Mouse (Mus musculus) layer of hippocampus, postnatal 10 days (tissue): ENCODE data around the gene 1700028J19Rik. TPM values are rescaled to one million over a fixed set of nuclear protein-coding genes. Genes with fewer than 3 reads are reported as not detected.
A peak's percentile ranks its signal among the peaks of the same experiment; 100 is the strongest.

Experiments used
- DNase-seq, 2 experiments: peaks; one replicate each; pipeline ENCODE4 v3.0.0; 2021; ENCODE audit warnings: low spot score in 2 of 2
- long read RNA-seq: library from polyadenylated mRNA; stranded (forward); transcript quantifications from one replicate; pipeline ENCODE4 v2.0.0, GENCODE M21; 2023
- total RNA-seq, 2 experiments: library from RNA; stranded (reverse); gene quantifications; 2 replicates each; pipeline ENCODE4 v1.2.3; 2021

Gene 1700028J19Rik
- 1 to 10 TPM; 1.3 to 2.1 TPM for total RNA-seq
- long read RNA-seq, partial matches to known transcripts: 0 of 4 reads
- long read RNA-seq, other reads (novel, unspliced or antisense): 4 of 4 reads

DNA sequence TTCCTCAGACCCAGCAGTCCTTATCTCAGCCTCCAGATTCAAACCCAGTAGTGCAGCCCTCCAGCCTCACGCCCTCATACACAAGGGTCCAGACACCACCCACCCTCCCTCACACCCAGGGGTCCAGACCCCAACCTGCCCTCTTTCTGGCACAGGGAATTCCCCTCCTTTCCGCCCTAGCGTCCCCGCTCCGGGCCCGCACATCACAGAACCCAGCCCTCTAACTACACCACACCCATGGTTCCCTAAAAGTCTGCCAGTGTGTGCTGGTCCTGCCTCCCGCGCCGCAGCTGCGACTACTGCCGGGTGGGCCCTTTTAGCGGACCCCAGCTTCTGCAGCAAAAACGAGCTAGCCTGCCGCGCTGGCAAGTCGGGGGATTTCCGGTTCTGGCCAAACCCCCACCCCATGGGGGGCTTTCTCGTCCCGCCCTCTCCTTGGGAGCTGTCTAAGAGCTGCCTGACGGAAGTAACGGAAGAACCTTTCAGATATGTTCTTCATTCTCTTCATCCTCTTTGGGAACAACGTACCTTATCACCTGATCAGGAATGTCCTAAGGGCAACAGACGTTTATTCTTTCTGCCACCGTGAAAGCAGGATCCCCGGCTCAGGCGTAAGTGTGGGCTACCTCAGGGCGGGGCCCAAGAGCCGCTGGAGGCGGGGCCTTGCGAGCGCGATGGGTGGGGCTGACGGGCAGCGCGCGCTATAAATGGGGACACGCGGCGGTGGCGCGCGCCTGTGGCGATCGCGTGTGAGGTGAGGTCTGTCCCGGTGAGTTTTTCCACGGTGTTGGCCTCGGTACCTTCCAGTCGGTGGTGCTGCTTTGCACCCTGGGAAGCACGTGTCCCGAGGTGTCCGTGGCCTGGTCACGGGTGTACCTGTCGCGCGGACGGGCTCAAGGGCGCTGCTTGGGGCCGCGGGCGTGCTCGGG is at the start of gene 1700028J19Rik, which contains the start of gene 2410002F23Rik:
TSS of gene 1700028J19Rik (minus strand) at position 641 of the 929 bp plus-strand sequence.
TSS of gene 2410002F23Rik (plus strand) at position 668 of the 929 bp plus-strand sequence.
- peak; percentile 93 to 96 for DNase-seq

DNA sequence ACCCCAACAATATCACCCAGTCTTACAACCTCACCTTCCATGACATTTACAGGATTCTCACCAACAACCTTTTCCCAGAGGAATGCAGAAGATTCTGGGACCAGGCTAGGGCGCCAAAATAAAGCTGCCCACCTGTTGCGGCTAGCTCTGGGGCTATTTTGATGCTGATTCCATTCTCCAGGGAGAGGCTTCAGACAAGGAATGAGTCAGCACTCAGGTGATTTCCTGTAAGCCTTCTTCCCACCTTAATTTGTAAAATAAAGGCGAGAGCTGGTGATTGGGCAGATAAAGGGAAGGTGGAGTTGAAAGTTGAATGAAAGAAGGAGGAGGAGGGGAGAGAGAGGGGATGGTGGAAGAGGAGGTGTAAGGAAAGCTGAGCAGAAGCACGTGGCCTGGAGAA is 44.9 kb upstream of the 1700028J19Rik start:
- no peak for DNase-seq

DNA sequence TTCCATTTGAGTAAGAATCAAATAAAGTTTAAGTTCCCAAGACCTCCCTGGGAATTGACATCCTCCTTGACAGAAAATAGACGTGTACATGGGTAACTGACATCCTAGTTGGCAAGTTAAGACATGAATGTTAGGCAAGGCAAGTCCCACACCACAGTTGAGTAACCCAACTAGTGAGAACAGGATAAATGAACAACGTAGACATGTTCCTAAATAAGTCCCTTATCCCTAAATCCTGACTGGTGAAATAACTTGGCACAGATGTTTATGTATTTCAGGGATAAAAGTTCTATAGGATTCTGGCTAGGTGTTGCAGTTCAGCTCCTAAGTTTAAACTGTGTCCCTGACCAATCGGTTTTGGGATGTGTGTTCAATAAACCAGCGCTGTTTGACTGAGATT is 44.5 kb upstream of the 1700028J19Rik start:
- DNase-seq: no peak

DNA sequence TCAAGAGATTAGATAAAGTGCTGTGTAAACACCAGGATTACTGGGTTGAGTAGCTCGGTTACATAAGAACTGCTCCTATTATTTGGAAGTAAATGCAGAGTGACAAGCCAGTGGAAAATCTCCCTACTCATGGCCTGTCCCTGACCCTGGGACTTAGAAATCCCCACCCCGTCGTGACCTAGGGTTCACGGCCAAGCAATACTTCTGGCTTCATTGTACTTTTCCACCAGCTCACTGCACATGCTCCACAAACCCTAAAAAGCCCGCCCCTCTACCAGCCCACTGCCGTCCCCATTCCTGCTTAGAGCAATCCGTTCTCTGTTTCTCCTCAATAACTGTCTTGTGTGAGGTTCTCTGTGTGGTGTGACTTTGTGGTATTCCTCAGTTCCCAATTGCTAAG is 41.3 kb upstream of the 1700028J19Rik start:
- no peak for DNase-seq

DNA sequence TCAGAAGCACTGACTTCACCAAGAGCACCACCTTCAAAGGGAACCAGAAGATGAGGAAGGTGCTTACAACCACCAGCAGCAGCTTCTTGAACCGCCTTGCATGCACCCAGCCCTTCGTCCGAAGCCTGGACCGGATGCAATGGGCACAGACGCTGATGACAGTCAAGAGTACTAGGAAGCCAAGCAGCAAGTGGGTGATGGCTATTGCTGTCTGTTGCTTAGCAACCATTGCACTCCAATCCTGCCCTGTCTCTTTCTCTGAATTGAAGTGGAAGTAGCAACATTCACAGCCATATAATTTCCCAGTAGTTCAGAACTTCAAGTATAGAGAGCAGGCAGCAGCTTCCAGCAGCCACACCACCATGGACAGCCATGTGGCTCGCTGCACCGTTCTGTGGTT is 35.1 kb upstream of the 1700028J19Rik start:
- no peak for DNase-seq

DNA sequence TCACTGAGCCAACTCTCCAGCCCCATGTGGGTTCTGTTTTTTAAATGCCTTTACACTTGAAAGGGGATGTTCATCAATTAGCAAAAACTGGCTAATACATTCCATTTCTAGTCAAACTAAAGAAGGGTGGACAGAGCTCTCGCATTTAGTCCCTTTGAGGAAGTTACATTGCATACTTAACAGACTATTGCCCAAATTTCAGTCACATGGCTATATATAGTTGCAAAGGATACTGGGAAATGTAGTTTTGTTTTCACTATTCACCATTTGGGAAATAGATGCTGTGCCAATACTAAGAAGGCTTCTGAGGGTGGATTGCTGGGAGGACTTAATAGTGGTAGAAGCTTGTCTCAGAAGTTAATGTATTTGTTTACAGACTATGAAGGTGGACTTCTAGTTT is 34.5 kb upstream of the 1700028J19Rik start:
- no peak for DNase-seq

DNA sequence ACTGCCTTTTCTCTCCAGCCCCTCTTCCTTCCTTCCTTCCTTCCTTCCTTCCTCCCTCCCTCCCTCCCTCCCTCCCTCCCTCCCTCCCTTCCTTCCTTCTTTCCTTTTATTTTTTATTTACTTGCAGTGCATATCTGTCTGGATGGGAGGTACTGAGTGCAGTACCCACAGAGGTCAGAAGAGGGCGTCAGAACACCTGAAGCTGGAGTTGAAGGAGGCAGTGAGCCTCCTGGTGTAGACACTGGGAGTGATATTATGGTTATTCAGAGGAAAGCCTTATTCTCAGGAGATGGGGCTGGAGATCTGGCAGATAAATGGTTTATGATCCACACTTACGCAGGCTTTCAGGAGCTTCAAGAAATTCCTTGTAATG is 30.7 kb upstream of the 1700028J19Rik start:
- DNase-seq: peak; percentile 61 to 68

DNA sequence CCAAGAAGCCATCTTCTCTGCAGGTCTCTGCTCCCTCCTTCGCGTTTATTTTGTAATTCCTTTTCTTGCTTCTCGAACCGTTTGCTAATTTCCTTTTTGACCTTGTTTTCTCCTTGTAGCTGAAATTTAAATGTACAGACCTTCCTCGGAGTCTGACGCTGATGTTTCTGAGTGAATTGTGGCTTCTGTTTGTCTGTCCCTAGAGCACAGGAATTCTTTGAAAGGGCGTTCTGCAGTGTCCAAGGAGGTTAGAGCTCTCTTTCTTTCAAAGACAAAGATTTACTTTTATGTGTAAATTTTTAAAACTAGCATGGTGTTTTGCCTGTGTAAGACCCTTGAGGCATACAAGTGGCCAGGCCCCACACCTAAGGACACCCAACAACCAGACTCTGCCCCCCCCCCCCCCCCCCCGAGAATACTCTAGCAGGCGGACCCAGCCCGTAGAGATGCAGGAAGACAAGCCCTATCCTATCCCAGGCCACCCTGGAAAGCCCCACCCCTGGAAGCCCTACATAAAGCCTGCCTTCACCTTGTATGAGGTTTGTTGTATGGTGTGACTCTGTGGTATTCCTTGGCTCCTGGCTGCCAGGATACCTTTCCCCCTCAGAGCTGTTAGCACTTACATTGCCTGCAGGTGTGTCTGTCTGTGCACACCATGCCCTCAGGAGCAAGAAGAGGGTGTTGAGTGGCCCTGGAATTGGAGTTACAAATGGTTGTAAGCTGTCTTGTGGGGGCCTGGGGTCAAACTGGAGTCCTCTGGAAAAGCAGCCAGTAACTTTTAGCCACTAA is 30.2 kb upstream of the 1700028J19Rik start:
- no peak for DNase-seq

DNA sequence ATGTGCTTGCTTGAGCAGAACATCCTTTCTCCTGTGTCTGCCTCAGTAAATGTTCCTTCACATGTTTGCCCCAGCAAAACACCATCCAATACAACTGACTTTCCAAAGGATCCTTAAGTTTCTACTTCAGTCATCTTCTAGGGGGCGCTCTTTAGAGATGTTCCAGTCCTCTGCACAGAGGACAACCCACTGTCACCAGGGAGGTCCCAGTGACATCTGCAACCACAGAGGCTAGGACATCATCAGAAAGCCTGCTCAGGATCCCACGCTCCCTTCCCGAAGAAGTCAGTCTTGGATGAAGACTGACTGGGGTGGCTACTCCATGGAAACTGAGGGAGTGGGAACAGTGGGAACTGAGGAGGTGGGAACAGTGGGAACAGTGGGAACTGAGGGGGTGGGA is 29.1 kb upstream of the 1700028J19Rik start:
- DNase-seq: no peak

DNA sequence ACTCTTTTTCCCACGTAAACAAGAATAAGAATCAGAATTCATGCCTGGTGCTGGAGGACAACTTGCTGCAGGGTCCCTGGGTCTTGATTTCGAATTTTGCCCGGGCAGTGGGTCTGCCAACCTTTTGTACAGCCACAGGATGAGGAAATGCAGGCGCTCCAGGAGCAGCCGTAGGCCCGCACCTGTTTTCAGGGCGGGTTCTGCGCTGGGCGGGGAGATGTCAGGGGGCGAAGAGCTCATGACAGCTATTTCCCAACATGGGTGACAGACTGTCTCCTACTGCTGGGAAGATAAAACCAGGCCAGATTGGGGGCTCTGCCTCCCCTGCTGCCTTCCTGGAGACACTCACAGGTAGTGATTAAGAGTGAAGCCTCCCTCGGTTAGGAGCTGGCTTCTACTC is 27.6 kb upstream of the 1700028J19Rik start:
- no peak for DNase-seq

DNA sequence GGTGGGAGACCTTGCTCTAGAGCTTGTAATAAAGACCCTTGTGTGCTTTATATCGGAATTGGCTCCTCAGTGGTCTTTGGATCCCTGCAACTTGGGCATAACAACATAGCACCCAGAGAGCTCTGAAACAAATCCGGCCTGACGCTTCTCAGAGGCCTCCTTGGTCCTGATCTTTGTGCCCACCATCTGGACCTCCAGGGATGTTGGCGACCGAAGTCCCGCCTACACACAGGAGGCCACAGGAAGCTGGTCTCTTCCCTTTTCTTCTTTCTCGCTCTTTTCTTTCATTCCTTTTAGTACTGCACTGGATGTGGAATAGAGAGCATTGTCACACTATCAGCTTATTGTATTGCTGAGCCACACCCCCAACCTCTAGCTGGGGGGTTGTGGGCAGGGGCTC is 27.0 kb upstream of the 1700028J19Rik start:
- no peak for DNase-seq

DNA sequence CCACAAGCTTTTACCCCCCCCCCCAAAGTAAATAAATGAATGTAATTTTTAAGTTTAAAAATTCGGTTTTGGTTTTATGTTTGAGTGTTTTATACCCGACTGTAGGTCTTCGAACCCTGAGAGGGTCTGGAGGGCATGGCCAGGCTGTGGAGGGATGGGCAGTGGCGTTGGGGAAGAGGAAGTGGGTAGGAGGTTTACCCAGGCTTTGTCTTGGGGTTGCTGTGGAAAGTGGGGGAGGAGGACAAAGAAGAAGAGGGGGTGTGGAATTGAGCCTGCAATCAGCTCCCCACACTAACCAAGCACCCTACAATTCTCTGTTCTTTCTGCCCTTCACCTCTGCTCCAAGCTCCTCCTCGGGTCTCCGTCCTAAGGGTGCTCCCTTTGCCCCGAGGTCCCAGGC is 26.1 kb upstream of the 1700028J19Rik start:
- DNase-seq: no peak

DNA sequence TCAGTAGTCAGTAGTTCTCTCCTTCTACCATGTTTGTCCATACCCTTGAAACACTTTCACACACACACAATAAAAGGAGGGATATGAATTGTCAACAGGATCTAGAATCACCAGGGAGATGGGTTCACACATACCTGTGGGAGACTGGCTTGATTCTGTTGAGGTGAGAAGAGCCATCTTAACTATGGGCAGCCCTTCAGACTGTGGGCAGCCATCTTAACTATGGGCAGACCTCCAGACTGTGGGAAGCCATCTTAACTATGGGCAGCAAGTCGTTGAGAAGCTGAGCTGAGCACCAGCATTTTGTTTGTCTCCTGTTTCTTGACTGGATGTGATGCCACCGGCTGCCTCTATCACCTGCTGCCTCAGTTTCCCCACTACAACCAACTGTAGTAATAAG is 24.8 kb upstream of the 1700028J19Rik start:
- no peak for DNase-seq

DNA sequence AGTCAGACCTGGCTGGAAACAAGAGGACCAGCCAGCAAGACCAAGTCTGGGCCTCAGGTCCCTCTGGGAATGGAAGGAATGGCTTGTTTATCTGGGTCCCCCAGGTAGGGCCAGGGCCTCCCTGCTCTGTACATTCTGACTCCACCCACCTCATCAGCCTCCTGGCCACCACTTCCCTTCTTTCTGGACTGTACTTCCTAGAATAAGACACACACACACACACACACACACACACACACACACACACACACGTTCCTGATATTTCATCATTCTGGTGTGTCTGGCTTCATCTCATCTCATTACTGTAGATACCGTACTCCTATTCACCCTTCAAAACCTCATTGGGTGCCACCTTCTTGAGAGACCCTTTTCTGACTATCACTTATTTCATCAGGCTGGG is 22.9 kb upstream of the 1700028J19Rik start:
- no peak for DNase-seq

DNA sequence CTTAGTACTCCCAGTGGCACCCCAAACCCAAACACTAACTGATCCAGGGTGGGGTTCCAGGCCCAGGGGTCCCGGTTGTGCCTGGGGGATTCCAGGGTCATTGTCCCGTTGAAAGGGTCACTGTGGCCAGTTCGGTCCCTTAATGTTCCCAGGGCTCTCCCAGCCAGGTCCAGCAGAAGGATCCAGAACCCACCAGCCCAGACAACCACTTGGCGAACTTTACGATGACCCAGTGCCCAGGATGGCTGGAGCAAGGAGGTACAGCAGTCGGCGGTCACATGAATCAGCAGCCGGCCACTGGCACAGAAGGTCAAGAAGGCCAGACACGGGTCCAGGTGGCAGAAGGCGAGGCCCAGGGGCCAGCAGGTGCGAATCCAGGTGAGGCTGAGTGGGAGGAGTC is 21.6 kb upstream of the 1700028J19Rik start:
- DNase-seq: no peak

DNA sequence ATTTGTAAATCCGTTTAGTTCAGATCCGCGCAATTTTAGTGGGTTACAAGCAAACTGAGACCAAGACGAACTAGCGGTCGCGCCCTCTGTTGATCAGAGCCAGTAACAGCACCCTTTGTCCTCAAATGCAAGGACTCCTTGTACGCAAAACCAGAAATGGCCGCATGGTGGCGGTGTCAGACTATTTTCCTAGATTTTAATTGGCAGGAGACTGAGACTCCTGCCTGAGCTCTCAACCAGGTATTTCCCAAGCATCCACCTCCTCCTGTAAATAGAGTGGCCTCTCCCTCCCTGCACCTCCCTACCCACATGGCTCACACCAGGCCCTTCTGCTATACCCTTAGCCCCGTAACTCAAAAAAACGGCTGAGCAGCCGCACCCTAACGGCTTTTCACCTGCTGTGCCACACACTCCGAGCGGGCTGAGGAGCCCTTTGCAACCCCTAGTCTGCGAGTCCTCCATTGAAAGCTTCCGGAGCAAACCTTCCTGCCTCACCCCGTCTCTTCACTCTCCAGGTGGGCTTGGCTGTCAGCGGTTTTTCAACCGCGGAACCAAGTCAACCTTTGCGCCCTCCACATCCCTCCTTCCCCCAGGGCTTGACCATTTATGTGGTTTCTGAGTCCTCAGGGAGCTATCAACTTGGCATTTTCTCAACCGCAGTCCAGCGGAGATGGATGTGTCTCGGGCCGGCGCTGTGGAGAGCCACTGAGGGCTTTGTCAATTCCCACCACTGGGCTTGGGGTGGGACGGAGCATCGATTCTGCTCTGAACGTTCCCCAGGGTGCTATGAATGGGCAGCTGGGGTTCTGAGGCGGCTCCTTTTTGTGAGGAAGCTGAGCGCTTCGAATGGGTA is 16.5 kb upstream of the 1700028J19Rik start:
- peak; percentile 99 for DNase-seq

DNA sequence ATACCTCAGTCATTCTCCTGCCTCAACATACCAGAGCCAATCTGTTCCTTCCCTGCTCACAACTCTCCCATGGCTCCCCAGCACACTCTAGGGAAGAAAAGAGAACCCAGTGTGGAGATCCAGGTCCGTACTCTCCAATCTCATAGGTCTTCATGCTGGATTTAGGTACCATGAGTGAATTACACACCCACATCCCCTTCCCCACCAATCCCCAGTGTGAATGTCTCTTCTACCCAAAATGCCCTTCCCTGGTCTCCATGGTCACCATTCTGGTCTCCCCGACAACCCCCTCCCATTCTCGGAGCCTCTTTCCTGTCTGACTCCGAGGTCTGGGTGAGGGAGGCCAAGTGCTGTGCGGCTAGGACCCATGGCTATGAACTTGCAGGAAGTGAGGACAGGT is 14.7 kb upstream of the 1700028J19Rik start, which contains the start of gene Gm15517:
TSS of gene Gm15517 (plus strand) at position 301 of the 400 bp plus-strand sequence.
- DNase-seq: no peak

DNA sequence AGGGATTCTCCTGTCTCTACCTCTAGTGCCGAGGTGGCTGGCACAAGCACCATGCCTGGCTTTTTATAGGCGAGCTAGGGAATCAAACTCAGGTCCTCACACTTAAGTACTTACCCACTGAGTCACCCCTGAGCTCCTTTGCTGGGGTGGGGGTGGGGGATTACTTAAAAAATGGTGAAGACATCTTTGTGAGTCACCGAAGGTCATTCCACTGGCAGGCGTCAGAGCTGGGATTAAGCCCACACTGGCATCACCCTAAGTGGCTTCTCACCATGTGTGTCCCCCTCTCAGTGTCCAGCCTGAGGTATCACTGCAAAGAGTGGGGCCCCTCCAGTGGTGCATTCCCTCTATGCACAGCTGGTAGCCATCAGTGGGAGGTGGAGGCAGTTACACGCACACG is 13.9 kb upstream of the 1700028J19Rik start:
- DNase-seq: no peak

DNA sequence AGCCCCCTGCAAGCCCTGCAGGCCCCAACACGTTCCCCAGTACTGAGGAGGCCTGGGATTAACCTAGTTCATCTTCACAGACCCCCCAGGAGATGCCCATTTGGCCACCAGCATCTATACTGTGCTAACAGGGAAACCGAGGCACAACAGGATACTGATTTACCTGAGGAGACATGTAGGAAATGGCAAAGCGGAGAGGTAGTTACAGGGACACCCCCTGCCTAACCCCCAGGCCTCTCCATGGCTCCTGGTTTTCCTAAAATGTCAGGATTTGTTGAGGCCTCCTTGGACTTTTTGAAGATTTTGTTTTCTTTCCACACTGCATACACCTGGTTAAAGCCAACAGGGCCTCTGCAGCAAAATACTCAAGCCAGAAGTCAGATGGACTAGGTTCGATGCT is 10.8 kb upstream of the 1700028J19Rik start, which contains the start of gene Acp4:
TSS of gene Acp4 (minus strand) at position 101 of the 400 bp plus-strand sequence.
- DNase-seq: no peak

DNA sequence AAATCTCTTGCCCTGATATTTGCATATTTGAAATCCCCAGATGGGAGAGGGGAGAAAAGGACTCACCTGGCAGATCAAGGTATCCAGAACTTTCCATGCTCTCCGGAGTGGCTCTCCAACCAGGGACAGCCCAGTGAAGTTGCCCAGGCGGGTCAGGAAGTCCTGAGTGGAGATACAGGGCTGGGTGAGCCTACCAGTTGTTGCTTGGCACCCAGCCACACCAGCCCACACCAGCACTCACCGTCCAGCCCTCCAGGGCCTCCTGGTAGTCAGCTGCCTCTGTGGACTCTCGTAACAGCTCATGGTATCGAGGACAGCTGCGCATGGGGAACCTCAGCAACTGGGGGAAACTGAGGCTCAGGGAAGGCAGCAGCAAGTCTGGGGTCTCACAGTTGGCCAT is 8.4 kb upstream of the 1700028J19Rik start:
- no peak for DNase-seq
